Mouse (Mus musculus) brain, embryonic 14.5 days (tissue): Measurements from ENCODE around the gene Rufy3. TPM values are rescaled to one million over a fixed set of nuclear protein-coding genes. Genes with fewer than 3 reads are reported as not detected.
A peak's percentile ranks its signal among the peaks of the same experiment; 100 is the strongest.

Source experiments
- DNase-seq: peaks from one replicate; pipeline ENCODE4 v3.0.0-alpha.2; 2011; ENCODE audit warnings: low read depth
- CTCF ChIP-seq: fragments of 200-500 bp; IDR thresholded peaks from 2 replicates; pipeline ENCODE4 v1.5.1; 2012; ENCODE audit warnings: inconsistent platforms, mild to moderate bottlenecking, moderate library complexity, borderline replicate concordance; ENCODE audit not compliant: insufficient read depth, insufficient read length; ENCODE audit errors: extremely low read depth
- POLR2A ChIP-seq: fragments of 200-500 bp; IDR thresholded peaks from 2 replicates; pipeline ENCODE4 v1.6.1; 2012; ENCODE audit warnings: mild to moderate bottlenecking, inconsistent platforms, borderline replicate concordance; ENCODE audit not compliant: poor library complexity, insufficient read depth, insufficient read length, severe bottlenecking; ENCODE audit errors: extremely low read depth
- polyA plus RNA-seq: library from polyadenylated mRNA; depleted of rRNA; stranded (reverse); fragments of >200 nt; gene quantifications from 2 replicates; pipeline ENCODE4 v1.2.3, GENCODE M21; 2012; rRNA removed

The Rufy3 gene
- polyA plus RNA-seq, 1 experiment: 180 TPM

DNA sequence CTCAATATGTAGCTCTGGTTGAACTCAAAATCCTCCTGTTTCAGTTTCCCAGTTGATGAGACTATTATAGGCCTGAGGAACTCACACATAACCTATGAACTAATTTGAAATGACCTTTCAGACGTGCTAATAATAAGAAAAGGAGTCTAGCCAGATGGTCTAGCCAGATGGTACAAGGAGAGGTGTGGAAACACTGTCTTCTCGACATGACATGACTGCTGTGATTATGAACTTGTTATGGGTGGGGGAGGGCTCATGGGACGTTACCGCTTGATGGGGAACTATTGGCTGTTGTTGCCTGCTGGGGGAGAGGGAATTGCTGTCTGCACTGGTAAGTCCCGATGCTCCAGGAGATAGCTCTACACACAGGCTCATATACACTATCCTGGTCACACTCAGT, 132.5 kb downstream of the Rufy3 start:
- peak; percentile 74 for DNase-seq
- TF ChIP-seq POLR2A (no peak), CTCF (no peak)

DNA sequence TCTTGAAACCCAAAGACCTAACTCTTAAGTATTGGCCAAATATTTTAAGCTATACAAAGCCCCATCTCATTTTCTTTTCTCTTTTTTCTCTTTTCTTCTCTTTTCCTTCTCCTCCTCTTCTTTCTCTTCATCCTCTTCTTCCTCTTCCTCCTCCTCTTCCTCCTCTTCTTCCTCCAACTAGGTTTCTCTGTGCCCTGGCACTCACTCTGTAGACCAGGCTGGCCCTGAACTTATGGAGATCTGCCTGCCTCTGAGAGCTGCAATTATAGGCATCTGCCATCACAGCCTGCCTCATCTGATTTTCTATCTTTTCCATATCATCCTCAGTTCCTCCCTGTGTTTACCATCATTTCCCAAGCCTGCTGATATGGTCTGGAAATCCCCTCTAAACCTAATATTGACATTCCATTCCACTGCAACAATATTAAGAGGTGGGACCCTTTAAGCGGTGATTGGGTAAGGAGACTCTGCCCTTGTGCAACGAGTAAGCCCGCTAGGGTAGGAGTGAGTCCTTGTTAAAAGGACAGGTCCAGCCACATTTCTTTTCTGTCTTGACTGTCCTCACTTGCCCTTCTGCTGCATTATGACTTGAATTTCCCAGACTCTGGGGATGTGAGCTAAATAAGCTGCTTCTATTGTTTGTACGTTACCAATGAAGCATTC, 134.5 kb downstream of the Rufy3 start:
- TF ChIP-seq CTCF: no peak
- TF ChIP-seq POLR2A: no peak
- no peak for DNase-seq

Other genes with a start within 250 kb of the Rufy3 start
- not detected in 2 replicates for gene Prol1, start 247.7 kb upstream of the Rufy3 start, polyA plus RNA-seq
- gene Amtn, start 188.9 kb upstream of the Rufy3 start, polyA plus RNA-seq: not detected in 2 replicates
- gene Ambn, start 109.0 kb upstream of the Rufy3 start, polyA plus RNA-seq: 0.41 TPM in 1 of 2 replicates, not detected in the other
- not detected in 2 replicates for gene Enam, start 77.1 kb upstream of the Rufy3 start, polyA plus RNA-seq
- gene Jchain, start 37.1 kb upstream of the Rufy3 start, polyA plus RNA-seq: 0.96 and 1.1 TPM in 2 replicates
- gene Utp3, start 10.6 kb upstream of the Rufy3 start, polyA plus RNA-seq: 24.4 and 31.7 TPM in 2 replicates
- 64.1 and 67.5 TPM in 2 replicates for gene Grsf1, start 111.1 kb downstream of the Rufy3 start, polyA plus RNA-seq
- gene Mob1b, start 155.8 kb downstream of the Rufy3 start, polyA plus RNA-seq: 14.1 and 16.6 TPM in 2 replicates
- 41.3 and 51.2 TPM in 2 replicates for gene Dck, start 200.0 kb downstream of the Rufy3 start, polyA plus RNA-seq